Mouse (Mus musculus) CH12.LX (cell line): ENCODE results near the gene Ptma. TPM values are rescaled to one million over a fixed set of nuclear protein-coding genes. Genes with fewer than 3 reads are reported as not detected.
"Not testable (repeated sequence)": the region's sequence is repeated elsewhere in the genome, so short reads cannot be mapped to it uniquely, and the experiment has no call there.

Experiments used
- DNase-seq: peaks from one replicate; pipeline ENCODE4 v3.0.0-alpha.2; 2013; ENCODE audit errors: extremely low read depth
- H3K27ac ChIP-seq: 2 replicates; pipeline ENCODE4 v1.5.1; 2012; ENCODE audit warnings: low read depth, mild to moderate bottlenecking, control low read depth, moderate library complexity; ENCODE audit not compliant: insufficient read depth
- H3K27me3 ChIP-seq: replicated peaks from 2 replicates; pipeline ENCODE3; 2012; ENCODE audit warnings: inconsistent platforms
- H3K36me3 ChIP-seq, 2 experiments: replicated peaks in 1 of 2; 2 replicates each; pipeline versions ENCODE3 to v1.6.1; 2012; ENCODE audit warnings: inconsistent platforms in 1 of 2, low read length in 1 of 2, mild to moderate bottlenecking in 1 of 2, mixed read lengths in 1 of 2, moderate library complexity in 1 of 2; ENCODE audit not compliant: control insufficient read depth in 1 of 2, insufficient read depth in 1 of 2
- H3K4me1 ChIP-seq, 2 experiments: 2 replicates each; pipeline ENCODE4 v1.6.1; 2012; ENCODE audit warnings: inconsistent platforms in 1 of 2, moderate library complexity in 1 of 2; ENCODE audit not compliant: insufficient read depth in 2 of 2, control insufficient read depth in 1 of 2
- H3K4me2 ChIP-seq: 2 replicates; pipeline ENCODE4 v1.6.1; 2012; ENCODE audit warnings: low read depth, mild to moderate bottlenecking, control low read depth; ENCODE audit not compliant: poor library complexity, insufficient read depth, severe bottlenecking
- H3K4me3 ChIP-seq, 3 experiments: fragments of 150-350 bp in 1 of 3; sonication (generic) in 1 of 3; replicated peaks in 1 of 3; 2 replicates each; pipeline versions ENCODE3 to v1.5.1; 2011 to 2012; ENCODE audit warnings: low read depth in 2 of 3, low read length in 2 of 3, mild to moderate bottlenecking in 2 of 3, moderate library complexity in 2 of 3, control low read depth in 1 of 3, improper control_type of control experiment in 1 of 3, inconsistent platforms in 1 of 3, mixed read lengths in 1 of 3; ENCODE audit not compliant: poor library complexity in 1 of 3
- H3K79me2 ChIP-seq: replicated peaks from 2 replicates; pipeline ENCODE4 v1.6.1; 2012; ENCODE audit warnings: mild to moderate bottlenecking, moderate library complexity; ENCODE audit not compliant: control insufficient read depth, poor library complexity, insufficient read depth, severe bottlenecking; ENCODE audit errors: extremely low read depth
- H3K9ac ChIP-seq: 2 replicates; pipeline ENCODE4 v1.6.1; 2012; ENCODE audit warnings: low read depth, mild to moderate bottlenecking, control low read depth, moderate library complexity; ENCODE audit not compliant: insufficient read depth
- H3K9me3 ChIP-seq: replicated peaks from 2 replicates; pipeline ENCODE3; 2012; ENCODE audit warnings: low read length, inconsistent platforms, mixed read lengths
- CTCF ChIP-seq, 2 experiments: IDR thresholded peaks in 1 of 2; conservative IDR thresholded peaks in 1 of 2; 2 replicates each; pipeline ENCODE4 v1.5.1; 2011 to 2012; ENCODE audit warnings: low read depth in 2 of 2, low read length in 2 of 2, improper control_type of control experiment in 1 of 2, inconsistent platforms in 1 of 2, mild to moderate bottlenecking in 1 of 2, moderate library complexity in 1 of 2
- EP300 ChIP-seq: IDR thresholded peaks from 2 replicates; pipeline ENCODE4 v1.6.1; 2011; ENCODE audit warnings: low read length, improper control_type of control experiment
- IRF4 ChIP-seq: IDR thresholded peaks from 2 replicates; pipeline ENCODE4 v1.6.1; 2014; ENCODE audit warnings: low read depth, mild to moderate bottlenecking, inconsistent platforms, low read length, improper control_type of control experiment
- MAFK ChIP-seq: IDR thresholded peaks from 2 replicates; pipeline ENCODE4 v1.6.1; 2011; ENCODE audit warnings: low read length, improper control_type of control experiment; ENCODE audit not compliant: insufficient replicate concordance
- MAZ ChIP-seq: IDR thresholded peaks from 2 replicates; pipeline ENCODE4 v1.6.1; 2012; ENCODE audit warnings: low read depth, mild to moderate bottlenecking, inconsistent platforms, low read length, improper control_type of control experiment, moderate library complexity
- MYC ChIP-seq: IDR thresholded peaks from 2 replicates; pipeline ENCODE4 v1.6.1; 2011; ENCODE audit warnings: low read depth, mild to moderate bottlenecking, improper control_type of control experiment, low read length
- NELFE ChIP-seq: IDR thresholded peaks from 2 replicates; pipeline ENCODE4 v1.6.1; 2011; ENCODE audit warnings: low read depth, low read length, improper control_type of control experiment
- RAD21 ChIP-seq: IDR thresholded peaks from 2 replicates; pipeline ENCODE4 v1.6.1; 2011; ENCODE audit warnings: low read depth, mild to moderate bottlenecking, low read length, improper control_type of control experiment, moderate library complexity
- SMC3 ChIP-seq: IDR thresholded peaks from 2 replicates; pipeline ENCODE4 v1.6.1; 2011; ENCODE audit warnings: low read depth, low read length, improper control_type of control experiment
- dilution Hi-C: fragments of 300-500 bp; cut with MboI; formaldehyde crosslinking; loops from 2 replicates; pipeline ENCODE4 v1.14.3; 2020; ENCODE audit warnings: low sequenced_read_pairs; ENCODE audit not compliant: extremely low pct_unique_long_range_greater_than_20kb, extremely low pct_ligation_motif_present
- in situ Hi-C: fragments of 300-500 bp; cut with MboI; formaldehyde crosslinking; loops from 3 replicates; pipeline ENCODE4 v1.14.3; 2019; ENCODE audit warnings: low sequenced_read_pairs, low pct_ligation_motif_present, low pct_unique_long_range_greater_than_20kb, mixed read lengths
- polyA plus RNA-seq: library from polyadenylated mRNA; unstranded; fragments of >175 nt; gene quantifications from 2 replicates; pipeline ENCODE4 v1.2.1, GENCODE M21; 2012; ENCODE audit warnings: low read depth; ENCODE audit not compliant: insufficient read length
- total RNA-seq, 2 experiments: library from RNA; depleted of rRNA; stranded (reverse); fragments of 300-350 nt in 1 of 2; fragments of >200 nt in 1 of 2; gene quantifications; 2 replicates each; pipeline ENCODE4 v1.2.3; 2012 to 2014

Gene Ptma
- total and polyA plus RNA-seq, 3 experiments: 2,835 to 5,324 (median 5,084) TPM

GRCm38 (mm10) chr1:86533411-86534130 is 7.0 kb downstream of the Ptma start:
- H3K79me2 ChIP-seq: peaks cover 26% of the 10 kb centered on the region
- H3K4me2 ChIP-seq: no peak overlapping the region
- DNase-seq: no peak
- peaks cover 19 to 27% of the 10 kb centered on the region in 2 experiments for H3K36me3 ChIP-seq
- TF ChIP-seq EP300: no peak
- peak; percentile 23 to 33; a peak in 2 of 4 replicates for TF ChIP-seq CTCF (conservative IDR thresholded peaks at IDR 0.05 in 1 of 2, IDR thresholded peaks at IDR 0.05 in 1 of 2; ENCODE audit: low read depth in 2 of 2, low read length in 2 of 2)
- H3K27ac ChIP-seq: no peak overlapping the region
- H3K9me3 ChIP-seq: no peaks in the 10 kb centered on the region
- H3K27me3 ChIP-seq: no peaks in the 10 kb centered on the region
- no peak overlapping the region for H3K4me3 ChIP-seq
- no peak overlapping the region for H3K9ac ChIP-seq
- peaks cover 3 to 30% of the 10 kb centered on the region in 2 experiments; a peak in 3 of 4 replicates for H3K4me1 ChIP-seq
- dilution Hi-C loops: no loop called here
- in situ Hi-C loops: loop anchor here (5.0 kb wide), 1 partner anchor 91 kb away; no protein-coding TSS in a partner anchor

DNA sequence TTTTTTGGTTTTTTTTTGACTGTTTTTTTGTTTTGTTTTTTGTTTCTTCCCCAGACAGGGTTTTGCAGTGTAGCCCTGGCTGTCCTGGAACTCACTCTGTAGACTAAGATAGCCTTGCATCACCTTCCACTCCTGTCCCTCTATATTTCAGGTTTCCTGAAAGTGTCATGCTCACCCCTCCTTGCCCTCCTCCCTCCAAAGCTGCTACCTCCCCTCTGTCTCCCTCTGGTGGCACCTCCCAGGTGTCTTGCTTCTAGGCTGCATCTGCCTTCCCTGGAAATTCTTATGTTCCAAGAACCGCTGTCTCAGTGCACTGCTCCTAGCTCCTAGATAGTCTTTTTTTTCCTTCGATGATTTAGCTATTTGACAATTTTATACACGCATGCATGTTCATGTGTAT is 11.9 kb downstream of the Ptma start:
- H3K4me2 ChIP-seq: no peak overlapping the region
- H3K79me2 ChIP-seq: no peaks in the 10 kb centered on the region
- no peak for DNase-seq
- no peaks in the 10 kb centered on the region for H3K9me3 ChIP-seq
- in situ Hi-C loops (loop anchor here (5.0 kb wide), 1 partner anchor 36 kb away; no protein-coding TSS in a partner anchor), dilution Hi-C loops (no loop called here)
- 0 out of 2 replicates have a peak, but pooled peaks have one; percentile 29 for TF ChIP-seq MYC
- no peak for TF ChIP-seq IRF4
- TF ChIP-seq MAZ: peak; percentile 65; the same call in 1 of the 2 replicates
- peak; percentile 20 to 72; a peak in 2 of 4 replicates for TF ChIP-seq CTCF (conservative IDR thresholded peaks at IDR 0.05 in 1 of 2, IDR thresholded peaks at IDR 0.05 in 1 of 2; ENCODE audit: low read depth in 2 of 2, low read length in 2 of 2)
- TF ChIP-seq NELFE: no peak
- peak; percentile 68 for TF ChIP-seq SMC3
- TF ChIP-seq RAD21: peak; percentile 34
- no peak for TF ChIP-seq MAFK
- H3K9ac ChIP-seq: no peak overlapping the region
- no peaks in the 10 kb centered on the region for H3K27me3 ChIP-seq
- no peak overlapping the region for H3K27ac ChIP-seq
- peaks cover 10 to 20% of the 10 kb centered on the region in 2 experiments for H3K36me3 ChIP-seq
- H3K4me1 ChIP-seq: no peaks in the 10 kb centered on the region; a peak in 1 of 4 replicates
- H3K4me3 ChIP-seq: no peak overlapping the region

- H3K4me2 ChIP-seq, H3K4me1 ChIP-seq, H3K79me2 ChIP-seq, H3K27me3 ChIP-seq, H3K27ac ChIP-seq, H3K4me3 ChIP-seq, DNase-seq, H3K9ac ChIP-seq, dilution Hi-C loops, H3K9me3 ChIP-seq: not testable (repeated sequence)
- in situ Hi-C loops: loop anchor here (5.0 kb wide), 1 partner anchor 37 kb away; no protein-coding TSS in a partner anchor
- peaks cover 20 to 29% of the 10 kb centered on the region in 2 experiments for H3K36me3 ChIP-seq
Observed at GRCm38 (mm10) chr1:86539583-86539982, 13.1 kb downstream of the Ptma start.
